Mouse (Mus musculus): ENCODE results near the gene Gm281.
"Not testable (repeated sequence)": the region's sequence is repeated elsewhere in the genome, so short reads cannot be mapped to it uniquely, and the experiment has no call there.

Gene Gm281

GRCm38 (mm10) chr14:13914387-13915082 is at the start of gene Gm281:
Gene Gm281 (minus strand): TSS chr14:13914478.
- DNase-seq (ENCODE audit: low spot score in 2 of 2) = no peak

- no peak for DNase-seq (ENCODE audit: low spot score in 2 of 2)
These were observed 49.2 kb upstream of the Gm281 start for GRCm38 (mm10) chr14:13963527-13963926.

GRCm38 (mm10) chr14:13962476-13962875 is 48.2 kb upstream of the Gm281 start:
- DNase-seq (ENCODE audit: low spot score in 2 of 2) = no peak

DNA sequence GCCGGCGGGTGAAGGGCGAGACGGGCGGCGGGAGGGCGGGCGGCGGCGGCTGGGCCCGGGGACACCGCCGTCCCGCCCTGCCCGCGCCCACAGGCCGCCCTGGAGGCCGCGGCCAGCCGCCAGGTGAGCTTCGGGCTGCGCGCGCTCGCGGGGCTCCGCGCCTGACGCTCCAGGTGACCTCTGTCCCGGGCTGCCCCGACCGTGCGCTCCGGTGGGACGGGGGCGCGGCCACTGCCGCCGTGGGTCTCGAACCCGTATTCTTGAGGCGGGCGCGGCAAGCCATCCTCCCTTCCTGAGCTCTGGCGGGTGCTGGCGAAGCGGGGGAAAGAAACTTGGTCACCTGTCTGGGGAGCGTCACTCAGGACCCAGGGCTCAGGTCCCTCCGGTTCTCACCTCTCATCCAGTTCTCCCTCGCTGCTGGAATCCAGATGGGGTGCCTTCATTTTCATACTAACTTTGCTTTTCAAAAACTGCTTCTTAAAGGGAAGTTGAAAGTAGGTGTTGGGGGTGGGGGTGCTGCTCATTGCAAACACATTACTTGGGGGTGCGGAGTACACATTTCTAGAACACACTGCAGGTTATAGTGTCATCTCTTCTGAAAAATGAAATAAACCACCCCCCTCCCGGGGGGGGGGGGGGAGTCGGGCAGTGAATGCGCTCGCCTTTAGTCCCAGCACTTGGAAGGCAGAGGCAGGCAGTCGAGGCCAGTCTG is 47.3 kb upstream of the Gm281 start, which contains the start of the genes Atxn7 and Thoc7:
TSS of gene Atxn7 (plus strand) at position 40 of the 712 bp plus-strand sequence.
TSS of gene Thoc7 (minus strand) at position 452 of the 712 bp plus-strand sequence.
- DNase-seq (ENCODE audit: low spot score in 2 of 2) = peak; percentile 17 to 31

DNA sequence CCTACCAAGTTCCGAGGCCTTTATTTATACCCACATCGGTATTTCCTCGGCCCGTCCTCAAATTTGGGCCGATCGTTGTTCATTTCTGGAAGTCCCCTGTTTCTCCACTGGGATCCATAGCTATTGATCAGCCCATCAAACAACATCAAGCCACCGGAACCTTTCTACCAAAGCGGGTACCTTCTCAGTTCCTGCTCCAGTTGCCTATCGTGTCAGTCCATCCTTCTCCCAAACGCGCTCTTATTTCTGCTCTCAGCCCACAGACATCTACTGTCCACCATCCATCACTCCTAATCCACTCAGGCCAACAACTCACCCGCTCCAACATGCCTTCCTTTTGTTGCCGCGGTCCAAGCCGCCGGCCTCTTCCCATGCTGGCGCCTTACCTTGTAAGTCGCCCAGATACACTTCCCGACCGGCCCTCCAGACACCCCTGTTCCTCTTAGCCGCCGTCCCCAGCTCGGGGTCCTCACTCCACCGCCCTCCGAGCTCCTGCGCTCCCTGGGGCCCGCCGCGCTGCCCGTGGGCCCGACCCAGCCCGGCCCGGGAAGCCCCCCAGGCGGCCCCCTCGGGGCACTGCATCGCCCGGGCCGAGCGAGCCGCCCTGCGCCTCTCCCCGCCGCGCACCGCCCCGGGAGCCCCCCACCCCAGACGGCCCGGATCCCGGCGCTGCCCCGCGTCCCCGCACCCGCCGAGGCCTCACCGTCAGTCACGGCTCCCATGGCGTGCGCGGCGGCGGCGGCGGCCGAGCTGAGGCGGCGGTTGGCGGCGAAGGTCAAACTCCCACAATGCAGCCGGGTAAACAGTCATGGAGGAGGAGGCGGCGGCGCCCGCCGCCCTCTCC is 46.4 kb upstream of the Gm281 start:
- peak; percentile 47 to 51 for DNase-seq (ENCODE audit: low spot score in 2 of 2)

DNA sequence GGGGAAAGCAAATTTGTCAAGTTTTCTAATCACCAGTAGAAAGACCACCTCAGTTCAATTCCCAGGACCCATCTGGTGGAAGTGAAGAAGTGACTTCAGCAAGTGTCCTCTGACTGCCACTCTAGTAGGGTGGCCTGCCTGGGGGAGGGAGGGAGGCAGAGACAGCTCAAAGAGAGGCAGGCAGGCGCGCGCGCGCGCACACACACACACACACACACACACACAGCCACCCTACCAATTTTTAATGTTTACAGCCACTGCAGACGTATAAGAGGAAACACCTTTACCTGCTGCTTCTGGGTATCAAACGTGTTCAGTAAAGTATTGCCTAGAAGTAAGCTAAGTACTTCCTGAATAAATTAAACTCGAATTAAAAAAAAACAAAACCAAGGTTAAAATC is 45.8 kb upstream of the Gm281 start:
- peak in 1 of 2 experiments; percentile 19 for DNase-seq (ENCODE audit: low spot score in 2 of 2)

GRCm38 (mm10) chr14:13952151-13952550 is 37.9 kb upstream of the Gm281 start:
- DNase-seq (ENCODE audit: low spot score in 2 of 2) = not testable (repeated sequence)

DNA sequence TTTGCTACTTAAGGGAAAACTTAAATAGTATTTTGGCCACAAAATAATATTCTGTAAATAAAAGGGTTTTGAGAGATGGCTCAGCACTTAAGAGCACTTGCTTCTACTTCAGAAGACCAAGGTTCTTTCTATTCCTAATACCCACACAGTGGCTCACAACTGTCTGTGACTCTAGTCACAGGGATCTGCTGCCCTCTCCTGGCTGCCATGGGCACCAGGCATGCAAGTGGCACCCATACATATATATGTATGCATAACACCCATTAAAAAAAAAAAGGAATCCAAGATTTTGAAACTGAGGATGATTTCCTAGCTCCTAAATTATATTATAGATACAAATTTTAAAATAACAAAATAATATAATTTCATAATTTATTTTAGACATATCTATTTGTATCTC is 36.1 kb upstream of the Gm281 start:
- DNase-seq (ENCODE audit: low spot score in 2 of 2) = peak in 1 of 2 experiments; percentile 28

- no peak for DNase-seq (ENCODE audit: low spot score in 2 of 2)
These were observed 34.1 kb upstream of the Gm281 start for GRCm38 (mm10) chr14:13948345-13948744.

DNA sequence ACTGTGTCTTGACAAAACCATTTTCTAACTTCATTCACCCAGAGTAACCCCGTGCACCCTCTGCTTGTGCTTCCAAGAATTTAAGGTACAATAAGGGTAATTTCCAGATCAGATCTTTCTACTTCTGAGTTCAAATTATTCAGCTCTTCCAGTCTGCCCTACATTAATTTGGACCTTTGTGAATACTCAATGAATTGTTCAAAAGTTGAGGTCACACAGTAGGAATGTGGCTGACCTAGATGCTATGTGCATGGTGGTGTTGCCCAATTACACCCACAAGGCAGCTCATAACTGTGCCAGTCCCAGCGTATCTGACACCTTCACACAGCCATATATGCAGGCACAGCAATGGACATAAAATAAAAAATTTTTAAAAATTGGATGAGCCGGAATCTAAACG is 30.4 kb upstream of the Gm281 start:
- DNase-seq (ENCODE audit: low spot score in 2 of 2) = no peak

DNA sequence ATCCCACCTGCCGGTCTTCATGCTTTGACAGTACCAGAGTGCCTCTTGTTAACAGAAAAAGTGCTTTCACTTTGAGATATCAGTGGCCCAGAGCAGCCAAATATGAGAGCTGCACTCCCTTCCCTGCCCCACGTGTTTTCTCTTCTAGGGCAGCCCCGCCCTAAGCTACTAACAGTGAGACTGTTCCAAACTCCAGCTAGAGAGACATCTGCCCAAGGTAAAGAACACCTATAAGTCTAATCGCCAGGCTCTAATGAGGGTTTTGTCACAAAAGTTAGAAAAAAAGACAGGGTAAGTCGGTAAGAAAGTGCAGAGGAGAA is 19.7 kb upstream of the Gm281 start:
- DNase-seq (ENCODE audit: low spot score in 2 of 2) = no peak

DNA sequence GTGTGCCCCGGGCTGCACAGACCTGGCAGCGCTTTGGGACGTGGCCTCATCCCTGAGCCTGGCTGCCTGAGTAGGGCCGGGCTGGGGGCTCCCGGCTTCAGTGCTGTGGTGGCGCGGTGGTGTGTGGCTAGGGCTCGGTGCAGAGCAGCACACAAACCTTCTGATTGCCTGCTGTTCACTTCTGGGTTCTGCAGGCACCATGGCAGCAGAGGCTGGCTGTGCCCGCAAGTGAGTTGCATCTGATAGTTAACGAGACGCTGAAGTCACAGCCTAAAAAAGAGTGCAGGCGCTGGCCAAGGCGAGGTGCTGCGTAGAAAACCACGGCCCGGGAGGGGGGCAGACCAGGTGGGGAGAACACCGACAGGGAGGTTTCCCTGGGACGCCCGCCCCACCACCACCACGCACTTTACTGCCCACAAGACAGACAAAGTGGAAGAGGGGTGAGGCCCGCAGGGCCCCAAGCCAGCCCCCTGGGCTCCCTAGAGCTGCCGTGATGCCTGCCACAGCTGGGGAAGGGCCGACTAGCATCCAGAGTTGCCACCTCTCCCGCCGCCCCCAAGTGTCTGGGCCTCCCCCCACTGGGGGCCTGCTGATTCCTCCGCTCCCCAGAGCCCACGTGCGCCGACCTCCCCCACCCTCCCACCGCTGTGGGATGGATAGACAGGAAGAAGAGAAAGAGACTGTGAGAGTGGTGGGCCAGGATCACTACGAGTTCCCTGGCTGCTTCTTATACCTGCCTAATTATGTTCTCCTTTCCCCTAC is 19.2 kb upstream of the Gm281 start:
- DNase-seq (ENCODE audit: low spot score in 2 of 2) = no peak

- DNase-seq (ENCODE audit: low spot score in 2 of 2) = peak; percentile 32 to 79
These were observed 3.4 kb upstream of the Gm281 start for GRCm38 (mm10) chr14:13917630-13918029.

DNA sequence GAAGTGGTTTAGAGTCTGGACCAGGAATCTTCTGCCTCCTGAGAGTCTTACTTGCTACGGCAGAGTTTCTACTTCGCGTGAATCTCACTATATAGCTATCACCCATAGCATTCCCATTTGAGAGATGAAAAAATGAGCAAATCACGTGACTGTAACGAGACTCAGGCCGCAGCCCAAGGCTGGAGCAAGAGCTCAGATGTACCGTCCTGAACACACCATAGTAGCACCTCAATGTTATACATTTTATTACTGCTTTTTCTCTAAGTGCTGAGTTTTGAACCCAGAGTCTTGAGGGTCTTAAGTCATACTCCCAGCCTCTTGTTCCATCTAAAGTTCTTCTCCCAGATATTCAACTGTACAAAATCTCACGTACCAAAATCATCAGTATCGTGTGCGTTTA is 2.9 kb upstream of the Gm281 start:
- no peak for DNase-seq (ENCODE audit: low spot score in 2 of 2)

DNA sequence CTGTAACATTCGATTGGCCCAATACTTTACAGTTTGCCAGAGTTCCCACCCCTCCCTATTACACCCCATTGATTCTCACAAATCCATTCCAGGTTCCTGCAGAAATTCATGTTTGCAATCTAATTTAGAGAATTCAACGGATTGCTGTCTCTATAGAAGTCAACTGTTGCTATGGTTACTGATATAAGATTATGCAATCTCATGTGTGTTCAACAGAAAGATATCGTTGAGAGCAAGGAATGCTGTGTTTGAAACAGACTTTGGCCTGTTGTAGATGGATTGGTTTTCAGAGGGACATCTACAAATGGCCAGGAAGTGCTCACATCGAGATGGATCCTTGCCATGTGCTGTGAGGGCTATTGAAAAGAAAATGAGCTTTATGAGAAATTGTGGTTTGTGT is 929 bp upstream of the Gm281 start:
- no peak for DNase-seq (ENCODE audit: low spot score in 2 of 2)

DNA sequence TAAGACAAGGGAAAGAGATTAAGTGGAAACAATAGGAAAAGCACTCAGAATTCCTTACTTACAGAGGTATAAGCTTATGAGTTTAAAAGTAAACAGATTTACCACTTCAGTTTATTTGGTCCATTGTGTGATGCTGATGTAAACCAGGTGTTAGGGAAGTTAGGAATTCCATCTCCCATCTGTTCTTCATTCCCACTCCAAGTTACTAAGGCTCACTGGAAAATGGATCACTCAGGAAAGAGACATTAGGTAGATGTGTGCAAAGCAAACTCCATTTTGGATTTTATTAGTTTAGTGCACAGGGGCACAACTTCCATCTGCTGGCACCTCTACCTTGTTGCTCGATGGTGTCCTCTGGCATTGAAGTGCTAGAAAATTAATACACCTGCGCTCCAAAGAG is 4.1 kb downstream of the Gm281 start:
- no peak for DNase-seq (ENCODE audit: low spot score in 2 of 2)

- no peak for DNase-seq (ENCODE audit: low spot score in 2 of 2)
These were observed 7.1 kb downstream of the Gm281 start for GRCm38 (mm10) chr14:13907145-13907544.

DNA sequence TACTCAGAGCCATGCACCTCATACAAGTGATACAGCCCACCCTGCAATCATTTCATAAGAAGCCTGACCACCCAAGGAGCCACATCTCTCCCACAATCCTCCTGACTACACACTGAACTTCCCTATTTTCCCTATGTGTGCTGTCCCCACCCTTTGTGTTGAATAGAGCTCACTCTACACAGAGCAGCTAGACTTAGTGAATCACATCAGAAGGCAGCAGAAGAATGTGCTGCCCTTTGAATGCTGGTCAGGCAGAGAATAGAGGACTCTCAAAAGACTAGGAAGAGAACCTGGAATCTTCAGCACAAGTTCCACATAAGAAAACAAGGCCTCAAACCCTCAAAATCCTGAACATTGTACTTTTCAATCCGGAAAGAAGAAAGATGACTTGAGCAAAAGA is 7.8 kb downstream of the Gm281 start:
- DNase-seq (ENCODE audit: low spot score in 2 of 2) = no peak

DNA sequence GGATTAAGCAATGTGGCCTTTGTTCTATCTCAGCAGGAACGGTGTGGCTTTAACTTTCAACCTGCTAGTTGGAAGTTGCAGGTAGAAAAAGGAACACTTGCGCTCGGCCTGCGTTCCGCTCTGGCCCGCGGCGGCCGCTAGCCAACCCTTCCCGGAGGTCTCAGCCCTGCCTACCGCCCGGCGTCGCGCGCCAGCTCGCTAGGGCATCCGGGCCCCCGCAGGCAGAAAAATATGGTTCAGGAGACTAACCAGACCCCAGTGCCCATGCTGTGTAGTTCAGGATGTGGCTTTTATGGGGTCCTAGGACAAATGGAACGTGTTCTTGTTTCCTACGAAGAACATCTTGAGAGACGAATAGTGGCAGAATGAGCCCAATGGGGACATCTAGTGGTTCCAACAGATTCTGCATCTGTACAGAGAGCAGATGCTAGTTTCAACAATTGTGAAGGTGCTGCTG is 12.6 kb downstream of the Gm281 start:
- DNase-seq (ENCODE audit: low spot score in 2 of 2) = peak; percentile 56 to 81

DNA sequence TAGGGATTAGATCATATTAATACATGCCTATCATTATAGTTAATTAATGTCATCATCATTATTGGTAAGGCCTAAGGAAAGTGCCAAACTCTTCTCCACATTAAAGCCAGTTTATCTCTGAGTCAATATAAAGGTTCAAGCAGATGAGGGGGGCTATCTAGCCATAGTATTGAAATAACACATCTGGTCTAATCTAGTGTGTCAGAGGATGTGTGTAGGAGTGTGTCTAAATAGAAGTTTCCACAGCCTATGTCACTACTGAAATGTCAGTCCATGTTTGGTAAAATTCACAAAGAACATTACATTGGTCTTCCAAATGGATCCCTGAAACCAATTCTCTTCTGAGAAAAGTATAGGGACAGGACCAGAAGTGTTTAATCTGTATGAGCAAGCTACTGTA is 19.1 kb downstream of the Gm281 start:
- DNase-seq (ENCODE audit: low spot score in 2 of 2) = no peak

DNA sequence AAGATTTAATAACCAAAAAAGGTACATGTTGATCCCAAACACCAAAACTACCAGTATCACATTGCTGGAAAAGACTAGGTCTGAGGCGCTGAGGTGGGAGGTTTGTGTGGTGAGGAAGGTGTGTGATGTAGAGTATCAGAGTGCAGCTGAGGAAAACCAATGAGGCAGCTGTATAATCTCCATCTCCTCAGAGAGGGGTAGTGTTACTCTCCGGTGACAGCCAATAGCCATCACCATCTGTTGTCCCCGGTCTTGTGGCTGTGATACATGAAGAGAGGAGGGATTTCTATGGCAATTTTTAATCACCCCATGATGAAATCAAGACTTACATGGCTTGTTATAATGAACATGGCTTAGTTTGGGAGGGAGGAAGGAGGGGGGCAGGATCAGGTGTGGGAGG is 20.5 kb downstream of the Gm281 start:
- no peak for DNase-seq (ENCODE audit: low spot score in 2 of 2)

GRCm38 (mm10) chr14:13861416-13861815 is 52.9 kb downstream of the Gm281 start:
- no peak for DNase-seq (ENCODE audit: low spot score in 2 of 2)

All from frontal cortex, postnatal 36 days (tissue).